Mouse (Mus musculus) kidney, adult 2 months (tissue): ENCODE data around the gene Tmem44. TPM values are rescaled to one million over a fixed set of nuclear protein-coding genes. Genes with fewer than 3 reads are reported as not detected.
A peak's percentile ranks its signal among the peaks of the same experiment; 100 is the strongest.

Source experiments
- DNase-seq: peaks from one replicate; pipeline ENCODE4 v3.0.0; 2021
- H3K27ac ChIP-seq: fragments of 200-500 bp; 2 replicates; pipeline ENCODE4 v1.5.1; 2012; ENCODE audit warnings: low read depth, low read length, control low read depth, inconsistent platforms; ENCODE audit not compliant: insufficient read depth
- H3K27me3 ChIP-seq: fragments of 200-500 bp; replicated peaks from 2 replicates; pipeline ENCODE4 v1.6.1; 2012; ENCODE audit warnings: mild to moderate bottlenecking, moderate library complexity, low read length, inconsistent platforms; ENCODE audit not compliant: control insufficient read depth, insufficient read depth
- H3K36me3 ChIP-seq: fragments of 200-500 bp; 2 replicates; pipeline ENCODE4 v1.6.1; 2012; ENCODE audit warnings: mild to moderate bottlenecking, moderate library complexity, low read length, inconsistent platforms; ENCODE audit not compliant: control insufficient read depth, insufficient read depth
- H3K4me1 ChIP-seq: fragments of 200-500 bp; 2 replicates; pipeline ENCODE4 v1.6.1; 2011; ENCODE audit warnings: low read length; ENCODE audit not compliant: control insufficient read depth, insufficient read depth
- H3K4me3 ChIP-seq: fragments of 200-500 bp; 2 replicates; pipeline ENCODE4 v1.5.1; 2011; ENCODE audit warnings: mild to moderate bottlenecking, low read depth, low read length, control low read depth; ENCODE audit not compliant: insufficient read depth
- CTCF ChIP-seq: fragments of 200-500 bp; conservative IDR thresholded peaks from 2 replicates; pipeline ENCODE4 v1.5.1; 2011; ENCODE audit warnings: low read depth, mild to moderate bottlenecking, control low read depth, low read length, moderate library complexity, mixed read lengths; ENCODE audit not compliant: insufficient read depth, insufficient read length
- POLR2A ChIP-seq: fragments of 200-500 bp; IDR thresholded peaks from one replicate; pipeline ENCODE4 v1.6.1; 2011; ENCODE audit warnings: low read depth, low read length, control low read depth
- WGBS: fragments of 180-500 bp; shearing (Covaris S2); methylation state at CpG from one replicate; pipeline ENCODE4 v1.1.7; 2018; 5-methylcytosine and 5-hydroxymethylcytosine counted together
- polyA plus RNA-seq: library from polyadenylated mRNA; depleted of rRNA; stranded (reverse); fragments of >200 nt; gene quantifications from 2 replicates; pipeline ENCODE4 v1.2.3, GENCODE M21; 2012

Gene Tmem44
- polyA plus RNA-seq, 1 experiment: 6.7 TPM

- TF ChIP-seq POLR2A (no peak), CTCF (no peak)
- Histone ChIP-seq H3K27me3 (no peaks in the 10 kb centered on the region), H3K4me1 (peaks cover 5% of the 10 kb centered on the region; the same call in 1 of the 2 replicates), H3K36me3 (no peaks in the 10 kb centered on the region), H3K4me3 (no peak overlapping the region), H3K27ac (no peak overlapping the region)
- WGBS: 38% methylated on average over 9 of the region's 9 CpGs
- no peak for DNase-seq
These were observed 32.0 kb downstream of the Tmem44 start for GRCm38 (mm10) chr16:30518635-30519034.

- no peaks in the 10 kb centered on the region for H3K36me3 ChIP-seq
- no peak overlapping the region for H3K4me3 ChIP-seq
- no peak for TF ChIP-seq CTCF
- TF ChIP-seq POLR2A: no peak
- no peak overlapping the region for H3K27ac ChIP-seq
- 53% methylated on average over 11 of the region's 11 CpGs for WGBS
- no peak for DNase-seq
- H3K27me3 ChIP-seq: no peaks in the 10 kb centered on the region
- H3K4me1 ChIP-seq: peaks cover 12% of the 10 kb centered on the region
These were observed 32.9 kb downstream of the Tmem44 start for GRCm38 (mm10) chr16:30517666-30518283.

- no peak overlapping the region for H3K27ac ChIP-seq
- no peak for TF ChIP-seq POLR2A
- TF ChIP-seq CTCF: no peak
- no peak overlapping the region for H3K4me3 ChIP-seq
- 93% methylated on average over 9 of the region's 9 CpGs for WGBS
- H3K27me3 ChIP-seq: no peaks in the 10 kb centered on the region
- no peaks in the 10 kb centered on the region for H3K36me3 ChIP-seq
- DNase-seq: no peak
- peaks cover 20% of the 10 kb centered on the region for H3K4me1 ChIP-seq
These were observed 33.6 kb downstream of the Tmem44 start for GRCm38 (mm10) chr16:30516993-30517392.

- 77% methylated on average over 12 of the region's 12 CpGs for WGBS
- Histone ChIP-seq H3K27ac (no peak overlapping the region), H3K4me1 (peaks cover 26% of the 10 kb centered on the region), H3K36me3 (no peaks in the 10 kb centered on the region), H3K4me3 (no peak overlapping the region), H3K27me3 (no peaks in the 10 kb centered on the region)
- no peak for DNase-seq
- TF ChIP-seq POLR2A (no peak), CTCF (peak; percentile 66)
These were observed 35.2 kb downstream of the Tmem44 start for GRCm38 (mm10) chr16:30515418-30515817.

GRCm38 (mm10) chr16:30513050-30514024 is 37.3 kb downstream of the Tmem44 start:
- peak; percentile 83 for DNase-seq
- Histone ChIP-seq H3K36me3 (no peaks in the 10 kb centered on the region), H3K4me3 (no peak overlapping the region), H3K27ac (peak overlapping the region; percentile 74), H3K4me1 (peaks cover 26% of the 10 kb centered on the region), H3K27me3 (no peaks in the 10 kb centered on the region)
- 42% methylated on average over 20 of the region's 20 CpGs for WGBS
- no peak for TF ChIP-seq POLR2A
- no peak for TF ChIP-seq CTCF

- H3K27ac ChIP-seq: peak overlapping the region; percentile 76
- WGBS: 23% methylated on average over 8 of the region's 8 CpGs
- H3K4me3 ChIP-seq: no peak overlapping the region
- peak; percentile 90 for DNase-seq
- TF ChIP-seq POLR2A (no peak), CTCF (no peak)
- H3K27me3 ChIP-seq: no peaks in the 10 kb centered on the region
- peaks cover 26% of the 10 kb centered on the region for H3K4me1 ChIP-seq
- no peaks in the 10 kb centered on the region for H3K36me3 ChIP-seq
These were observed 38.1 kb downstream of the Tmem44 start for GRCm38 (mm10) chr16:30512375-30513049.
